Comparison of ENCODE assay signal across 8 mouse cellular contexts in the genomic region with DNA sequence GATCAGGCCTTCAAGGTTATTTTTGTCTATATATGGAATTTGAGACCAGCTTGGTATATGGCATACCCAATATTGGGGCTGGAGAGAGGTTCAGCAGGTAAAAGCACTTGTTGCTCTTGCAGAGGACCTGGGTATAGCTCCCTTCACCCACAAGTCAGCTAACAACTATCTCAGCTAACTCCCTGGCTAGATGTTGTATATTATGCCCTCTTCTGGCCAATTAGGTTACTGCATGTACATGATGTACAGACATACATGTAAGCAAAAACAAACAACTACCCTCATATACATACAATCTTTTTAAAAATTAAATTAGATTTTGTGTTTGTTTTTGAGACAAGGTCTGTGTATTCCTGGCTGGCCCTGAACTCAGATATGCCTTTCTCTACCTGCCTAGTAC. TPM values are rescaled to one million over a fixed set of nuclear protein-coding genes. Genes with fewer than 3 reads are reported as not detected.
DNase-seq lines count a peak whose midpoint lies in the region; ATAC-seq and TF ChIP-seq lines count a peak whose summit lies in the region.

No protein-coding gene starts in this region.

- no peaks in the 10 kb centered on the region for H3K9me3 ChIP-seq in midbrain, embryonic 10.5 days (replicated peaks)
- no peaks in the 10 kb centered on the region for H3K9me3 ChIP-seq in midbrain, embryonic 16.5 days (replicated peaks; ENCODE audit: control insufficient read depth, low read length, poor library complexity, severe bottlenecking)
- no peaks in the 10 kb centered on the region for H3K9me3 ChIP-seq in heart, postnatal 0 days (replicated peaks; ENCODE audit: control insufficient read depth, low read length)

- no peaks in the 10 kb centered on the region for H3K27me3 ChIP-seq in midbrain, embryonic 10.5 days (ENCODE audit: low read depth, poor library complexity, severe bottlenecking)
- H3K27me3 ChIP-seq in midbrain, embryonic 16.5 days (ENCODE audit: control insufficient read depth, insufficient read depth, low read depth, low read length): no peaks in the 10 kb centered on the region
- H3K27me3 ChIP-seq in heart, postnatal 0 days (ENCODE audit: control insufficient read depth, insufficient read depth, low read length): no peaks in the 10 kb centered on the region

- H3K9ac ChIP-seq in midbrain, embryonic 16.5 days (ENCODE audit: low read depth, low read length): no peak overlapping the region
- no peak overlapping the region for H3K9ac ChIP-seq in heart, postnatal 0 days (replicated peaks; ENCODE audit: low read depth, low read length)

- H3K36me3 ChIP-seq in midbrain, embryonic 10.5 days: peaks cover 32% of the 10 kb centered on the region
- peaks cover 4% of the 10 kb centered on the region; the same call in 1 of the 2 replicates for H3K36me3 ChIP-seq in midbrain, embryonic 16.5 days (ENCODE audit: control insufficient read depth, insufficient read depth, low read length)
- peaks cover 26% of the 10 kb centered on the region for H3K36me3 ChIP-seq in heart, postnatal 0 days (replicated peaks; ENCODE audit: control insufficient read depth, insufficient read depth, low read length)

- ATAC-seq in midbrain, embryonic 16.5 days: no peak
- no peak for ATAC-seq in heart, postnatal 0 days (ENCODE audit: insufficient read depth, low read depth)

- peak; percentile 55 for TF ChIP-seq CTCF in heart, postnatal 0 days (IDR thresholded peaks at IDR 0.05; ENCODE audit: low read depth)

- H3K4me2 ChIP-seq in midbrain, embryonic 16.5 days (ENCODE audit: low read length): no peak overlapping the region
- peak overlapping the region; percentile 69; the same call in 1 of the 2 replicates for H3K4me2 ChIP-seq in heart, postnatal 0 days (ENCODE audit: low read depth, low read length)

- H3K27ac ChIP-seq in midbrain, embryonic 10.5 days (replicated peaks): no peak overlapping the region
- H3K27ac ChIP-seq in midbrain, embryonic 16.5 days (ENCODE audit: low read length): no peak overlapping the region
- no peak overlapping the region for H3K27ac ChIP-seq in brown adipose tissue, adult 24 weeks (replicated peaks; ENCODE audit: low read depth, low read length)
- no peak overlapping the region for H3K27ac ChIP-seq in heart, postnatal 0 days (ENCODE audit: low read depth)

- TF ChIP-seq EP300 in heart, postnatal 0 days (IDR thresholded peaks at IDR 0.05; ENCODE audit: low read depth): no peak

- DNase-seq in midbrain, embryonic 10.5 days (ENCODE audit: low spot score): no peak
- DNase-seq in heart, postnatal 0 days (ENCODE audit: low spot score): peak; percentile 24
- peak; percentile 62 for DNase-seq in lung, postnatal 25 days (ENCODE audit: low spot score)
- no peak for DNase-seq in urinary bladder, adult 2 months (ENCODE audit: low spot score)
- no peak for DNase-seq in right cerebral cortex, postnatal 14 days
- no peak for DNase-seq in left cerebral cortex, adult 18-20 months (ENCODE audit: low spot score in 2 of 2)

- H3K4me1 ChIP-seq in midbrain, embryonic 10.5 days: peaks cover 23% of the 10 kb centered on the region
- peaks cover 21% of the 10 kb centered on the region for H3K4me1 ChIP-seq in midbrain, embryonic 16.5 days (ENCODE audit: control insufficient read depth, insufficient read depth, low read length)
- peaks cover 7% of the 10 kb centered on the region for H3K4me1 ChIP-seq in brown adipose tissue, adult 24 weeks (ENCODE audit: control insufficient read depth, insufficient read depth, insufficient read length, low read length)
- peaks cover 24% of the 10 kb centered on the region for H3K4me1 ChIP-seq in heart, postnatal 0 days (ENCODE audit: control insufficient read depth, insufficient read depth)

- H3K4me3 ChIP-seq in midbrain, embryonic 10.5 days: peak overlapping the region; percentile 100; the same call in 1 of the 2 replicates
- H3K4me3 ChIP-seq in midbrain, embryonic 16.5 days (ENCODE audit: low read depth, low read length): no peak overlapping the region
- peak overlapping the region; percentile 72 for H3K4me3 ChIP-seq in brown adipose tissue, adult 24 weeks (ENCODE audit: insufficient read depth, low read depth, low read length)
- no peak overlapping the region for H3K4me3 ChIP-seq in heart, postnatal 0 days (ENCODE audit: low read depth, low read length)

RNA-seq across cellular contexts. Expression of a gene that starts 1.7 kb away (rescaled TPM):
- 536 and 538 TPM in 2 replicates for polyA plus RNA-seq in midbrain, embryonic 10.5 days (2016; fragmentation: Nextera tagmentation; extraction: Ambion mirVana)
- polyA plus RNA-seq in midbrain, embryonic 16.5 days (2015; fragmentation: Nextera tagmentation; extraction: Ambion mirVana): 392 and 415 TPM in 2 replicates
- 679 and 786 TPM in 2 replicates for polyA plus RNA-seq in brown adipose tissue, adult 24 weeks (2012; ENCODE audit: insufficient read depth, insufficient read length, missing spikeins)
- 248 and 262 TPM in 2 replicates for total RNA-seq in heart, postnatal 0 days (2014; rRNA removed; ENCODE audit: low replicate concordance)
- polyA plus RNA-seq in heart, postnatal 0 days (2015; fragmentation: Nextera tagmentation; extraction: Ambion mirVana): 330 and 353 TPM in 2 replicates
- polyA plus RNA-seq in urinary bladder, adult 2 months (2012; rRNA removed): 248 TPM in 2 replicates
- 100 to 1,000 TPM; 205 to 210 TPM for total RNA-seq in left cerebral cortex, adult 18-20 months (2021)

RNA-seq across cellular contexts. Expression of a gene that starts 2.4 kb away (rescaled TPM):
- polyA plus RNA-seq in midbrain, embryonic 10.5 days (2016; fragmentation: Nextera tagmentation; extraction: Ambion mirVana): 16.7 and 21.1 TPM in 2 replicates
- polyA plus RNA-seq in midbrain, embryonic 16.5 days (2015; fragmentation: Nextera tagmentation; extraction: Ambion mirVana): 31.8 and 35.7 TPM in 2 replicates
- 51.9 and 57.6 TPM in 2 replicates for polyA plus RNA-seq in brown adipose tissue, adult 24 weeks (2012; ENCODE audit: insufficient read depth, insufficient read length, missing spikeins)
- 46.7 and 56.4 TPM in 2 replicates for total RNA-seq in heart, postnatal 0 days (2014; rRNA removed; ENCODE audit: low replicate concordance)
- polyA plus RNA-seq in heart, postnatal 0 days (2015; fragmentation: Nextera tagmentation; extraction: Ambion mirVana): 20.8 and 23.4 TPM in 2 replicates
- 50.8 and 55.4 TPM in 2 replicates for polyA plus RNA-seq in urinary bladder, adult 2 months (2012; rRNA removed)
- 10 to 100 TPM; 84.2 to 88.5 TPM for total RNA-seq in left cerebral cortex, adult 18-20 months (2021)

RNA-seq across cellular contexts. Expression of a gene that starts 29.6 kb away (rescaled TPM):
- 91.4 and 91.7 TPM in 2 replicates for polyA plus RNA-seq in midbrain, embryonic 10.5 days (2016; fragmentation: Nextera tagmentation; extraction: Ambion mirVana)
- polyA plus RNA-seq in midbrain, embryonic 16.5 days (2015; fragmentation: Nextera tagmentation; extraction: Ambion mirVana): 101 and 107 TPM in 2 replicates
- polyA plus RNA-seq in brown adipose tissue, adult 24 weeks (2012; ENCODE audit: insufficient read depth, insufficient read length, missing spikeins): 292 and 332 TPM in 2 replicates
- total RNA-seq in heart, postnatal 0 days (2014; rRNA removed; ENCODE audit: low replicate concordance): 47.2 and 55.1 TPM in 2 replicates
- polyA plus RNA-seq in heart, postnatal 0 days (2015; fragmentation: Nextera tagmentation; extraction: Ambion mirVana): 30.0 and 32.1 TPM in 2 replicates
- 54.3 and 70.5 TPM in 2 replicates for polyA plus RNA-seq in urinary bladder, adult 2 months (2012; rRNA removed)
- 10 to 100 TPM; 49.6 to 53.6 TPM for total RNA-seq in left cerebral cortex, adult 18-20 months (2021)

RNA-seq across cellular contexts. Expression of a gene that starts 53.2 kb away (rescaled TPM):
- 27.4 and 30.3 TPM in 2 replicates for polyA plus RNA-seq in midbrain, embryonic 10.5 days (2016; fragmentation: Nextera tagmentation; extraction: Ambion mirVana)
- 36.4 and 36.5 TPM in 2 replicates for polyA plus RNA-seq in midbrain, embryonic 16.5 days (2015; fragmentation: Nextera tagmentation; extraction: Ambion mirVana)
- polyA plus RNA-seq in brown adipose tissue, adult 24 weeks (2012; ENCODE audit: insufficient read depth, insufficient read length, missing spikeins): 23.7 and 25.1 TPM in 2 replicates
- 19.8 and 21.4 TPM in 2 replicates for total RNA-seq in heart, postnatal 0 days (2014; rRNA removed; ENCODE audit: low replicate concordance)
- 6.7 and 7.4 TPM in 2 replicates for polyA plus RNA-seq in heart, postnatal 0 days (2015; fragmentation: Nextera tagmentation; extraction: Ambion mirVana)
- 14.8 and 16.3 TPM in 2 replicates for polyA plus RNA-seq in urinary bladder, adult 2 months (2012; rRNA removed)
- 10 to 100 TPM; 19.3 to 23.5 TPM for total RNA-seq in left cerebral cortex, adult 18-20 months (2021)

Comparison
In these comparisons a context has a peak if more than half of its experiments do, and no peak if none do; other contexts are left out.
1. H3K4me3 ChIP-seq: peak in midbrain, embryonic 10.5 days (single experiment) and brown adipose tissue, adult 24 weeks (single experiment); none in midbrain, embryonic 16.5 days (single experiment) and heart, postnatal 0 days (single experiment).
2. DNase-seq: peak in heart, postnatal 0 days (single experiment) and lung, postnatal 25 days (single experiment); none in midbrain, embryonic 10.5 days (single experiment), urinary bladder, adult 2 months (single experiment), right cerebral cortex, postnatal 14 days (single experiment) and left cerebral cortex, adult 18-20 months (0 of 2).